Mouse (Mus musculus) adrenal gland, postnatal 36 days (tissue): ENCODE data around the gene P2ry2. TPM values are rescaled to one million over a fixed set of nuclear protein-coding genes. Genes with fewer than 3 reads are reported as not detected.

Source experiments
- DNase-seq, 2 experiments: peaks; one replicate each; pipeline ENCODE4 v3.0.0; 2021; ENCODE audit warnings: mixed read lengths in 1 of 2
- total RNA-seq, 2 experiments: library from RNA; stranded (reverse); gene quantifications; 2 replicates each; pipeline ENCODE4 v1.2.3; 2021

Gene P2ry2
- total RNA-seq, 2 experiments from 2014 or later = 1.7 to 2.2 TPM

- peak in 1 of 2 experiments; percentile 31 for DNase-seq
Measured at GRCm38 (mm10) chr7:101027623-101028443, 15.2 kb upstream of the P2ry2 start.

- no peak for DNase-seq
Measured at GRCm38 (mm10) chr7:101026836-101027235, 14.2 kb upstream of the P2ry2 start.

GRCm38 (mm10) chr7:101017492-101017891 lies 4.8 kb upstream of the P2ry2 start:
- DNase-seq = no peak

- DNase-seq = no peak
Measured at GRCm38 (mm10) chr7:101017021-101017461, 4.4 kb upstream of the P2ry2 start.

- DNase-seq = no peak
Measured at GRCm38 (mm10) chr7:101014985-101015384, 2.3 kb upstream of the P2ry2 start.

- DNase-seq = no peak
Measured at GRCm38 (mm10) chr7:101014041-101014440, 1.4 kb upstream of the P2ry2 start.

- peak; percentile 83 to 86 for DNase-seq
Measured at GRCm38 (mm10) chr7:101011681-101012367, 842 bp downstream of the P2ry2 start.

- no peak for DNase-seq
Measured at GRCm38 (mm10) chr7:101010741-101011140, 1.9 kb downstream of the P2ry2 start.

- DNase-seq = no peak
Measured at GRCm38 (mm10) chr7:101006201-101006600, 6.5 kb downstream of the P2ry2 start.

- no peak for DNase-seq
Measured at GRCm38 (mm10) chr7:101005119-101005518, 7.5 kb downstream of the P2ry2 start.

GRCm38 (mm10) chr7:101003442-101004326 lies 9.0 kb downstream of the P2ry2 start:
- no peak for DNase-seq

- DNase-seq = no peak
Measured at GRCm38 (mm10) chr7:101002274-101002673, 10.4 kb downstream of the P2ry2 start.

- no peak for DNase-seq
Measured at GRCm38 (mm10) chr7:100999623-101000022, 13.0 kb downstream of the P2ry2 start.

- no peak for DNase-seq
Measured at GRCm38 (mm10) chr7:100998578-100998960, 14.1 kb downstream of the P2ry2 start.

GRCm38 (mm10) chr7:100997951-100998577 lies 14.6 kb downstream of the P2ry2 start:
- no peak for DNase-seq

GRCm38 (mm10) chr7:100997215-100997614 lies 15.5 kb downstream of the P2ry2 start:
- no peak for DNase-seq

GRCm38 (mm10) chr7:100995951-100996350 lies 16.7 kb downstream of the P2ry2 start:
- no peak for DNase-seq

GRCm38 (mm10) chr7:100995260-100995864 lies 17.3 kb downstream of the P2ry2 start:
- DNase-seq = peak; percentile 58 to 70

- peak in 1 of 2 experiments; percentile 30 for DNase-seq
Measured at GRCm38 (mm10) chr7:100993166-100993565, 19.5 kb downstream of the P2ry2 start.

- no peak for DNase-seq
Measured at GRCm38 (mm10) chr7:100991972-100992371, 20.7 kb downstream of the P2ry2 start.

GRCm38 (mm10) chr7:100990636-100991311 lies 21.9 kb downstream of the P2ry2 start:
- DNase-seq = peak; percentile 58 to 60
